In genomic region chr19:37214711-37215110, GRCm38 (mm10) we compare ENCODE assay signal across 13 mouse cellular contexts. TPM values are rescaled to one million over a fixed set of nuclear protein-coding genes. Genes with fewer than 3 reads are reported as not detected.
DNase-seq lines count a peak whose midpoint lies in the region; ATAC-seq and TF ChIP-seq lines count a peak whose summit lies in the region.
"Had no signal": no experiment of that assay in that cellular context is flagged by ENCODE, and none has a peak within 500 bp of the region (broad histone marks: within the 10 kb centered on the region; RNA-seq: fewer than 3 reads in every experiment).

No protein-coding gene starts in this region.

- no peak overlapping the region for H3K4me3 ChIP-seq in heart, embryonic 10.5 days
- no peak overlapping the region for H3K4me3 ChIP-seq in layer of hippocampus, adult 2 months
- no peak overlapping the region for H3K4me3 ChIP-seq in heart, embryonic 16.5 days (ENCODE audit: low read length)
- H3K4me3 ChIP-seq: embryonic facial prominence, embryonic 13.5 days; hindbrain, embryonic 10.5 days; neural tube, embryonic 13.5 days had no signal

- no peak overlapping the region for H3K9ac ChIP-seq in heart, embryonic 16.5 days (ENCODE audit: low read length)
- H3K9ac ChIP-seq: embryonic facial prominence, embryonic 13.5 days; liver, postnatal 0 days; neural tube, embryonic 13.5 days had no signal

- H3K4me1 ChIP-seq in heart, embryonic 10.5 days = peaks cover under 1% of the 10 kb centered on the region; the same call in 1 of the 2 replicates
- H3K4me1 ChIP-seq in heart, embryonic 16.5 days (ENCODE audit: control insufficient read depth, insufficient read depth, low read length) = peaks cover 7% of the 10 kb centered on the region
- H3K4me1 ChIP-seq: hindbrain, embryonic 10.5 days had no signal

- ATAC-seq in heart, embryonic 16.5 days (replicated peaks; ENCODE audit: extremely low read depth, insufficient read depth, low FRiP score) = no peak
- ATAC-seq: liver, postnatal 0 days had no signal

- H3K27me3 ChIP-seq in heart, embryonic 10.5 days (ENCODE audit: insufficient read depth, poor library complexity, severe bottlenecking) = no peaks in the 10 kb centered on the region
- H3K27me3 ChIP-seq in heart, embryonic 16.5 days (ENCODE audit: control insufficient read depth, insufficient read depth, low read length) = no peaks in the 10 kb centered on the region
- H3K27me3 ChIP-seq: embryonic facial prominence, embryonic 13.5 days; neural tube, embryonic 13.5 days had no signal

- 48% methylated on average over 2 of the region's 2 CpGs for WGBS in heart, embryonic 10.5 days
- WGBS in heart, embryonic 16.5 days = 16% methylated on average over 2 of the region's 2 CpGs

- H3K27ac ChIP-seq in heart, embryonic 10.5 days = no peak overlapping the region
- peak overlapping the region; percentile 20; the same call in 1 of the 2 replicates for H3K27ac ChIP-seq in layer of hippocampus, adult 2 months
- 0 out of 2 replicates have a peak overlapping the region, but pooled peaks have one; percentile 27 for H3K27ac ChIP-seq in heart, embryonic 16.5 days (ENCODE audit: low read length)
- H3K27ac ChIP-seq: embryonic facial prominence, embryonic 13.5 days; hindbrain, embryonic 10.5 days; neural tube, embryonic 13.5 days had no signal

- H3K4me2 ChIP-seq in heart, embryonic 16.5 days (ENCODE audit: low read depth, low read length) = peak overlapping the region; percentile 38; the same call in 1 of the 2 replicates
- H3K4me2 ChIP-seq: embryonic facial prominence, embryonic 13.5 days; neural tube, embryonic 13.5 days had no signal

- TF ChIP-seq CTCF in layer of hippocampus, adult 2 months (conservative IDR thresholded peaks at IDR 0.05) = no peak

- DNase-seq in heart, adult 8-10 months (ENCODE audit: low spot score) = peak; percentile 45
- DNase-seq in heart, embryonic 10.5 days (ENCODE audit: low spot score) = no peak
- DNase-seq in layer of hippocampus, adult 2 months (ENCODE audit: low spot score in 2 of 2) = no peak
- no peak for DNase-seq in layer of hippocampus, postnatal 10 days (ENCODE audit: low spot score in 2 of 2)
- DNase-seq in adipocyte (ENCODE audit: low spot score) = peak; percentile 62
- DNase-seq in embryo, embryonic 9.5 days (ENCODE audit: extremely low spot score) = no peak
- DNase-seq: gastrocnemius, postnatal 10 days; liver, postnatal 0 days; right cerebral cortex, postnatal 4 days had no signal

- peaks cover 69% of the 10 kb centered on the region for H3K36me3 ChIP-seq in heart, embryonic 10.5 days
- peaks cover 26% of the 10 kb centered on the region for H3K36me3 ChIP-seq in heart, embryonic 16.5 days (ENCODE audit: control insufficient read depth, insufficient read depth)

- no peaks in the 10 kb centered on the region for H3K9me3 ChIP-seq in heart, embryonic 10.5 days
- no peaks in the 10 kb centered on the region for H3K9me3 ChIP-seq in heart, embryonic 16.5 days (replicated peaks; ENCODE audit: control insufficient read depth, low read length)
- H3K9me3 ChIP-seq: embryonic facial prominence, embryonic 13.5 days; hindbrain, embryonic 10.5 days; neural tube, embryonic 13.5 days had no signal

RNA-seq across cellular contexts. Expression of gene Cpeb3, which starts 6.3 kb away (rescaled TPM):
- 100 to 1,000 TPM in 1 of 4 experiments, 10 to 100 TPM in 3; 77.7 to 103 (median 89.0) TPM for total RNA-seq in heart, adult 8-10 months (2022)
- polyA plus RNA-seq in heart, embryonic 10.5 days (2016; fragmentation: Nextera tagmentation; extraction: Ambion mirVana) = 2.6 and 3.7 TPM in 2 replicates
- 10 to 100 TPM; 69.7 to 76.8 TPM for total RNA-seq in layer of hippocampus, adult 2 months (2021)
- total RNA-seq in layer of hippocampus, postnatal 10 days (2021) = 10 to 100 TPM; 48.9 to 49.8 TPM
- polyA plus RNA-seq in heart, embryonic 16.5 days (2015; fragmentation: Nextera tagmentation; extraction: Ambion mirVana) = 7.4 and 8.2 TPM in 2 replicates

RNA-seq across cellular contexts. Expression of gene March5, which starts 7.4 kb away (rescaled TPM):
- total RNA-seq in heart, adult 8-10 months (2022) = 10 to 100 TPM; 72.4 to 87.0 (median 78.7) TPM
- 79.0 and 95.9 TPM in 2 replicates for polyA plus RNA-seq in heart, embryonic 10.5 days (2016; fragmentation: Nextera tagmentation; extraction: Ambion mirVana)
- total RNA-seq in layer of hippocampus, adult 2 months (2021) = 10 to 100 TPM; 80.4 to 90.4 TPM
- total RNA-seq in layer of hippocampus, postnatal 10 days (2021) = 10 to 100 TPM; 93.2 to 94.8 TPM
- 77.0 and 80.2 TPM in 2 replicates for polyA plus RNA-seq in heart, embryonic 16.5 days (2015; fragmentation: Nextera tagmentation; extraction: Ambion mirVana)

Comparison
In these comparisons a context has a peak if more than half of its experiments do, and no peak if none do; other contexts are left out.
1. DNase-seq: peak in heart, adult 8-10 months (single experiment) and adipocyte (single experiment); none in heart, embryonic 10.5 days (single experiment), layer of hippocampus, adult 2 months (0 of 2), layer of hippocampus, postnatal 10 days (0 of 2) and embryo, embryonic 9.5 days (single experiment).